Mouse (Mus musculus) kidney, embryonic 15.5 days (tissue): ENCODE results near the gene Stard7. TPM values are rescaled to one million over a fixed set of nuclear protein-coding genes. Genes with fewer than 3 reads are reported as not detected.
A peak's percentile ranks its signal among the peaks of the same experiment; 100 is the strongest.

Source experiments
- ATAC-seq: fragments of 200-750 bp; cut with Nextera tagmentation; replicated peaks from 2 replicates; pipeline ENCODE4 v1.8.0; 2017; ENCODE audit warnings: moderate TSS enrichment; ENCODE audit not compliant: low FRiP score
- H3K27ac ChIP-seq: fragments of 300-500 bp; sonication (generic); 2 replicates; pipeline ENCODE4 v1.5.1; 2015; ENCODE audit warnings: mild to moderate bottlenecking, inconsistent platforms
- H3K27me3 ChIP-seq: fragments of 300-500 bp; sonication (generic); 2 replicates; pipeline ENCODE4 v1.6.1; 2015; ENCODE audit warnings: inconsistent platforms
- H3K36me3 ChIP-seq: fragments of 300-500 bp; sonication (generic); 2 replicates; pipeline ENCODE4 v1.6.1; 2015; ENCODE audit warnings: inconsistent platforms
- H3K4me1 ChIP-seq: fragments of 300-500 bp; sonication (generic); 2 replicates; pipeline ENCODE4 v1.6.1; 2015; ENCODE audit warnings: inconsistent platforms
- H3K4me2 ChIP-seq: fragments of 300-500 bp; sonication (generic); 2 replicates; pipeline ENCODE4 v1.6.1; 2015; ENCODE audit warnings: moderate library complexity, mild to moderate bottlenecking, inconsistent platforms
- H3K4me3 ChIP-seq: fragments of 300-500 bp; sonication (generic); replicated peaks from 2 replicates; pipeline ENCODE4 v1.5.1; 2015; ENCODE audit warnings: mild to moderate bottlenecking, inconsistent platforms
- H3K9ac ChIP-seq: fragments of 300-500 bp; sonication (generic); 2 replicates; pipeline ENCODE4 v1.6.1; 2015; ENCODE audit warnings: mild to moderate bottlenecking, inconsistent platforms
- H3K9me3 ChIP-seq: fragments of 300-500 bp; sonication (generic); replicated peaks from 2 replicates; pipeline ENCODE4 v1.6.1; 2016; ENCODE audit warnings: inconsistent platforms
- WGBS: fragments of 180-500 bp; shearing (Covaris S2); methylation state at CpG from one replicate; pipeline ENCODE4 v1.1.7; 2015; ENCODE audit warnings: mixed read lengths; 5-methylcytosine and 5-hydroxymethylcytosine counted together
- polyA plus RNA-seq: library from polyadenylated mRNA; unstranded; fragments of >200 nt; fragmentation: Nextera tagmentation; extraction: Ambion mirVana; gene quantifications from 2 replicates; pipeline ENCODE4 v1.2.1, GENCODE M21; 2015

Gene Stard7
- polyA plus RNA-seq, 1 experiment from 2014 or later: 76.7 TPM

- H3K9ac ChIP-seq: no peak overlapping the region
- WGBS: 80% methylated on average over 14 of the region's 14 CpGs
- no peaks in the 10 kb centered on the region for H3K9me3 ChIP-seq
- no peaks in the 10 kb centered on the region for H3K36me3 ChIP-seq
- no peak overlapping the region for H3K27ac ChIP-seq
- no peak overlapping the region for H3K4me2 ChIP-seq
- peaks cover 58% of the 10 kb centered on the region for H3K4me1 ChIP-seq
- H3K27me3 ChIP-seq: peaks cover 11% of the 10 kb centered on the region
- no peak for ATAC-seq
- no peak overlapping the region for H3K4me3 ChIP-seq
Measured at GRCm38 (mm10) chr2:127332807-127333570, 63.0 kb downstream of the Stard7 start.

- peaks cover 51% of the 10 kb centered on the region for H3K4me1 ChIP-seq
- peak overlapping the region; percentile 84; the same call in 1 of the 2 replicates for H3K27ac ChIP-seq
- H3K9ac ChIP-seq: no peak overlapping the region
- WGBS: 69% methylated on average over 5 of the region's 5 CpGs
- peaks cover 11% of the 10 kb centered on the region for H3K27me3 ChIP-seq
- ATAC-seq: no peak
- no peaks in the 10 kb centered on the region for H3K9me3 ChIP-seq
- no peak overlapping the region for H3K4me2 ChIP-seq
- H3K4me3 ChIP-seq: no peak overlapping the region
- H3K36me3 ChIP-seq: no peaks in the 10 kb centered on the region
Measured at GRCm38 (mm10) chr2:127333945-127334603, 64.1 kb downstream of the Stard7 start.

- peak overlapping the region; percentile 84 for H3K27ac ChIP-seq
- H3K4me1 ChIP-seq: peaks cover 47% of the 10 kb centered on the region
- H3K36me3 ChIP-seq: no peaks in the 10 kb centered on the region
- H3K27me3 ChIP-seq: peaks cover 11% of the 10 kb centered on the region
- no peak overlapping the region for H3K4me3 ChIP-seq
- peak overlapping the region; percentile 86 for H3K4me2 ChIP-seq
- ATAC-seq: no peak
- 34% methylated on average over 11 of the region's 11 CpGs for WGBS
- no peaks in the 10 kb centered on the region for H3K9me3 ChIP-seq
- no peak overlapping the region for H3K9ac ChIP-seq
Measured at GRCm38 (mm10) chr2:127335078-127335541, 65.1 kb downstream of the Stard7 start.

GRCm38 (mm10) chr2:127335767-127336496, 65.9 kb downstream of the Stard7 start, which contains the start of gene Dusp2:
Gene Dusp2 (plus strand): TSS chr2:127336159.
- peak; percentile 91 for ATAC-seq
- H3K27ac ChIP-seq: peak within 1 kb of the TSS; percentile 84
- peaks cover 11% of the 10 kb centered on the region for H3K27me3 ChIP-seq
- H3K9ac ChIP-seq: peak within 1 kb of the TSS; percentile 52
- H3K9me3 ChIP-seq: no peaks in the 10 kb centered on the region
- H3K4me3 ChIP-seq: peak within 1 kb of the TSS; percentile 60
- WGBS: under 1% methylated on average over 75 of the region's 76 CpGs
- H3K4me2 ChIP-seq: peak within 1 kb of the TSS; percentile 86
- no peaks in the 10 kb centered on the region for H3K36me3 ChIP-seq
- peaks cover 47% of the 10 kb centered on the region for H3K4me1 ChIP-seq

- H3K27ac ChIP-seq: peak overlapping the region; percentile 84
- H3K9ac ChIP-seq: peak overlapping the region; percentile 52
- peaks cover 47% of the 10 kb centered on the region for H3K4me1 ChIP-seq
- H3K9me3 ChIP-seq: no peaks in the 10 kb centered on the region
- peak overlapping the region; percentile 86 for H3K4me2 ChIP-seq
- H3K4me3 ChIP-seq: peak overlapping the region; percentile 60
- 2% methylated on average over 32 of the region's 33 CpGs for WGBS
- H3K27me3 ChIP-seq: peaks cover 11% of the 10 kb centered on the region
- ATAC-seq: no peak
- H3K36me3 ChIP-seq: no peaks in the 10 kb centered on the region
Measured at GRCm38 (mm10) chr2:127336497-127336832, 66.4 kb downstream of the Stard7 start.

GRCm38 (mm10) chr2:127336885-127337284, 66.9 kb downstream of the Stard7 start:
- WGBS: 36% methylated on average over 5 of the region's 5 CpGs
- Histone ChIP-seq H3K9me3 (no peaks in the 10 kb centered on the region), H3K36me3 (no peaks in the 10 kb centered on the region), H3K4me2 (peak overlapping the region; percentile 86), H3K4me1 (peaks cover 47% of the 10 kb centered on the region), H3K27ac (no peak overlapping the region), H3K9ac (peak overlapping the region; percentile 52), H3K4me3 (peak overlapping the region; percentile 60), H3K27me3 (peaks cover 11% of the 10 kb centered on the region)
- ATAC-seq: no peak

GRCm38 (mm10) chr2:127337531-127337930, 67.5 kb downstream of the Stard7 start:
- Histone ChIP-seq H3K9ac (no peak overlapping the region), H3K27me3 (peaks cover 11% of the 10 kb centered on the region), H3K4me2 (peak overlapping the region; percentile 86), H3K27ac (no peak overlapping the region), H3K4me1 (peaks cover 45% of the 10 kb centered on the region), H3K9me3 (no peaks in the 10 kb centered on the region), H3K36me3 (no peaks in the 10 kb centered on the region), H3K4me3 (peak overlapping the region; percentile 60)
- 72% methylated on average over 11 of the region's 11 CpGs for WGBS
- ATAC-seq: no peak

GRCm38 (mm10) chr2:127338012-127338411, 68.0 kb downstream of the Stard7 start:
- Histone ChIP-seq H3K27ac (no peak overlapping the region), H3K4me2 (peak overlapping the region; percentile 86), H3K9me3 (no peaks in the 10 kb centered on the region), H3K9ac (no peak overlapping the region), H3K4me3 (no peak overlapping the region; the same call in 1 of the 2 replicates), H3K36me3 (no peaks in the 10 kb centered on the region), H3K27me3 (peaks cover 11% of the 10 kb centered on the region), H3K4me1 (peaks cover 45% of the 10 kb centered on the region)
- ATAC-seq: no peak
- WGBS: 40% methylated on average over 7 of the region's 7 CpGs

- H3K4me3 ChIP-seq: peak within 1 kb of the TSS; percentile 60
- peaks cover 45% of the 10 kb centered on the region for H3K4me1 ChIP-seq
- ATAC-seq: no peak
- peaks cover 14% of the 10 kb centered on the region for H3K27me3 ChIP-seq
- no peaks in the 10 kb centered on the region for H3K9me3 ChIP-seq
- 83% methylated on average over 4 of the region's 4 CpGs for WGBS
- H3K27ac ChIP-seq: no peak within 1 kb of the TSS
- H3K36me3 ChIP-seq: no peaks in the 10 kb centered on the region
- no peak within 1 kb of the TSS for H3K9ac ChIP-seq
- peak within 1 kb of the TSS; percentile 86 for H3K4me2 ChIP-seq
Measured at GRCm38 (mm10) chr2:127338416-127338815, 68.4 kb downstream of the Stard7 start, which contains the start of gene Astl. Gene Astl (plus strand): TSS chr2:127338639.

GRCm38 (mm10) chr2:127338833-127339232, 68.8 kb downstream of the Stard7 start:
- ATAC-seq: no peak
- H3K9me3 ChIP-seq: no peaks in the 10 kb centered on the region
- H3K4me2 ChIP-seq: no peak overlapping the region
- WGBS: 69% methylated on average over 4 of the region's 4 CpGs
- no peak overlapping the region for H3K27ac ChIP-seq
- peaks cover 14% of the 10 kb centered on the region for H3K27me3 ChIP-seq
- peaks cover 42% of the 10 kb centered on the region for H3K4me1 ChIP-seq
- H3K36me3 ChIP-seq: no peaks in the 10 kb centered on the region
- no peak overlapping the region for H3K9ac ChIP-seq
- H3K4me3 ChIP-seq: no peak overlapping the region

- Histone ChIP-seq H3K27ac (no peak overlapping the region), H3K9ac (no peak overlapping the region), H3K27me3 (peaks cover 14% of the 10 kb centered on the region), H3K36me3 (no peaks in the 10 kb centered on the region), H3K9me3 (no peaks in the 10 kb centered on the region), H3K4me1 (peaks cover 38% of the 10 kb centered on the region), H3K4me3 (no peak overlapping the region), H3K4me2 (no peak overlapping the region)
- 72% methylated on average over 6 of the region's 6 CpGs for WGBS
- no peak for ATAC-seq
Measured at GRCm38 (mm10) chr2:127339262-127339661, 69.2 kb downstream of the Stard7 start.

- Histone ChIP-seq H3K4me1 (peaks cover 22% of the 10 kb centered on the region), H3K4me3 (no peak overlapping the region), H3K9ac (no peak overlapping the region), H3K27ac (no peak overlapping the region), H3K4me2 (no peak overlapping the region), H3K27me3 (peaks cover 20% of the 10 kb centered on the region), H3K9me3 (no peaks in the 10 kb centered on the region), H3K36me3 (no peaks in the 10 kb centered on the region)
- ATAC-seq: 0 out of 2 replicates have a peak, but pooled peaks have one; percentile 3
- WGBS: 7% methylated on average over 3 of the region's 3 CpGs
Measured at GRCm38 (mm10) chr2:127341159-127341558, 71.1 kb downstream of the Stard7 start.
